Mouse (Mus musculus) hindbrain, embryonic 15.5 days (tissue): ENCODE data around the gene Zfp687. TPM values are rescaled to one million over a fixed set of nuclear protein-coding genes. Genes with fewer than 3 reads are reported as not detected.
A peak's percentile ranks its signal among the peaks of the same experiment; 100 is the strongest.

Source experiments
- ATAC-seq: fragments of 200-750 bp; cut with Nextera tagmentation; 2 replicates; pipeline ENCODE4 v1.8.0; 2017; ENCODE audit warnings: low read depth, moderate number of reproducible peaks, moderate TSS enrichment; ENCODE audit not compliant: low FRiP score
- H3K27ac ChIP-seq: fragments of 300-500 bp; sonication (generic); replicated peaks from 2 replicates; pipeline ENCODE4 v1.5.1; 2015; ENCODE audit warnings: mild to moderate bottlenecking, inconsistent platforms
- H3K27me3 ChIP-seq: fragments of 300-500 bp; sonication (generic); 2 replicates; pipeline ENCODE4 v1.6.1; 2015; ENCODE audit warnings: control low read depth, inconsistent platforms
- H3K36me3 ChIP-seq: fragments of 300-500 bp; sonication (generic); 2 replicates; pipeline ENCODE4 v1.6.1; 2015; ENCODE audit warnings: control low read depth, inconsistent platforms
- H3K4me1 ChIP-seq: fragments of 300-500 bp; sonication (generic); replicated peaks from 2 replicates; pipeline ENCODE4 v1.6.1; 2015; ENCODE audit warnings: control low read depth, inconsistent platforms
- H3K4me2 ChIP-seq: fragments of 300-500 bp; sonication (generic); 2 replicates; pipeline ENCODE4 v1.6.1; 2015; ENCODE audit warnings: moderate library complexity, mild to moderate bottlenecking, inconsistent platforms
- H3K4me3 ChIP-seq: fragments of 300-500 bp; sonication (generic); 2 replicates; pipeline ENCODE4 v1.5.1; 2015; ENCODE audit warnings: mild to moderate bottlenecking, inconsistent platforms
- H3K9ac ChIP-seq: fragments of 300-500 bp; sonication (generic); 2 replicates; pipeline ENCODE4 v1.6.1; 2015; ENCODE audit warnings: inconsistent platforms
- H3K9me3 ChIP-seq: fragments of 300-500 bp; sonication (generic); 2 replicates; pipeline ENCODE4 v1.6.1; 2016; ENCODE audit warnings: control low read depth, inconsistent platforms
- WGBS: fragments of 180-500 bp; shearing (Covaris S2); methylation state at CpG from one replicate; pipeline ENCODE4 v1.1.7; 2015; 5-methylcytosine and 5-hydroxymethylcytosine counted together
- polyA plus RNA-seq: library from polyadenylated mRNA; unstranded; fragments of >200 nt; fragmentation: Nextera tagmentation; extraction: Ambion mirVana; gene quantifications from 2 replicates; pipeline ENCODE4 v1.2.1, GENCODE M21; 2015

Gene Zfp687
- polyA plus RNA-seq = 18.9 and 21.2 TPM in 2 replicates

- Histone ChIP-seq H3K27me3 (no peaks in the 10 kb centered on the region), H3K27ac (peak within 1 kb of the TSS; percentile 95), H3K4me2 (peak within 1 kb of the TSS; percentile 88), H3K36me3 (peaks cover 17% of the 10 kb centered on the region), H3K9ac (peak within 1 kb of the TSS; percentile 65), H3K4me3 (peak within 1 kb of the TSS; percentile 90), H3K9me3 (no peaks in the 10 kb centered on the region), H3K4me1 (peaks cover 24% of the 10 kb centered on the region)
- under 1% methylated on average over 37 of the region's 37 CpGs for WGBS
- ATAC-seq = peak; percentile 98
Observed at GRCm38 (mm10) chr3:95015337-95015872, at the start of gene Zfp687. Zfp687 (minus strand) TSS chr3:95015448.

- no peak overlapping the region for H3K4me3 ChIP-seq
- no peaks in the 10 kb centered on the region for H3K4me1 ChIP-seq
- no peak overlapping the region for H3K9ac ChIP-seq
- ATAC-seq = no peak
- H3K27ac ChIP-seq = no peak overlapping the region
- 95% methylated on average over 4 of the region's 4 CpGs for WGBS
- no peaks in the 10 kb centered on the region for H3K27me3 ChIP-seq
- H3K36me3 ChIP-seq = peaks cover 92% of the 10 kb centered on the region
- H3K4me2 ChIP-seq = no peak overlapping the region
- no peaks in the 10 kb centered on the region for H3K9me3 ChIP-seq
Observed at GRCm38 (mm10) chr3:95063741-95064140, 48.5 kb upstream of the Zfp687 start.

GRCm38 (mm10) chr3:95058078-95058477, 42.8 kb upstream of the Zfp687 start:
- Histone ChIP-seq H3K27ac (no peak overlapping the region), H3K4me1 (no peaks in the 10 kb centered on the region), H3K27me3 (no peaks in the 10 kb centered on the region), H3K4me2 (no peak overlapping the region), H3K4me3 (no peak overlapping the region), H3K9ac (no peak overlapping the region), H3K9me3 (no peaks in the 10 kb centered on the region), H3K36me3 (peaks cover 49% of the 10 kb centered on the region)
- ATAC-seq = no peak
- 87% methylated on average over 8 of the region's 8 CpGs for WGBS

GRCm38 (mm10) chr3:95056275-95056674, 41.0 kb upstream of the Zfp687 start:
- Histone ChIP-seq H3K9me3 (no peaks in the 10 kb centered on the region), H3K4me3 (no peak overlapping the region), H3K4me2 (no peak overlapping the region), H3K27ac (no peak overlapping the region), H3K4me1 (no peaks in the 10 kb centered on the region), H3K9ac (no peak overlapping the region), H3K36me3 (peaks cover 33% of the 10 kb centered on the region), H3K27me3 (no peaks in the 10 kb centered on the region)
- ATAC-seq = no peak
- 88% methylated on average over 7 of the region's 7 CpGs for WGBS

- Histone ChIP-seq H3K4me1 (no peaks in the 10 kb centered on the region), H3K4me2 (no peak overlapping the region), H3K9ac (no peak overlapping the region), H3K9me3 (no peaks in the 10 kb centered on the region), H3K36me3 (peaks cover 17% of the 10 kb centered on the region), H3K4me3 (no peak overlapping the region), H3K27me3 (no peaks in the 10 kb centered on the region), H3K27ac (no peak overlapping the region)
- ATAC-seq = no peak
- WGBS = 50% methylated on average over 10 of the region's 10 CpGs
Observed at GRCm38 (mm10) chr3:95054481-95055260, 39.4 kb upstream of the Zfp687 start.

- Histone ChIP-seq H3K4me1 (no peaks in the 10 kb centered on the region), H3K36me3 (peaks cover 9% of the 10 kb centered on the region), H3K4me3 (no peak overlapping the region), H3K27me3 (0 out of 2 replicates have a peak, but pooled peaks cover 2% of the 10 kb centered on the region), H3K27ac (no peak overlapping the region), H3K4me2 (no peak overlapping the region), H3K9me3 (no peaks in the 10 kb centered on the region), H3K9ac (no peak overlapping the region)
- no peak for ATAC-seq
- 51% methylated on average over 3 of the region's 3 CpGs for WGBS
Observed at GRCm38 (mm10) chr3:95053701-95054100, 38.5 kb upstream of the Zfp687 start.

- ATAC-seq = 0 out of 2 replicates have a peak, but pooled peaks have one; percentile 60
- H3K4me1 ChIP-seq = no peaks in the 10 kb centered on the region
- no peak overlapping the region for H3K9ac ChIP-seq
- 41% methylated on average over 1 of the region's 1 CpGs for whole genome bisulfite sequencing
- H3K36me3 ChIP-seq = peaks cover 1% of the 10 kb centered on the region
- H3K9me3 ChIP-seq = no peaks in the 10 kb centered on the region
- no peak overlapping the region for H3K27ac ChIP-seq
- no peak overlapping the region for H3K4me3 ChIP-seq
- H3K27me3 ChIP-seq = 0 out of 2 replicates have a peak, but pooled peaks cover 2% of the 10 kb centered on the region
- no peak overlapping the region for H3K4me2 ChIP-seq
Observed at GRCm38 (mm10) chr3:95052959-95053358, 37.7 kb upstream of the Zfp687 start.

- Histone ChIP-seq H3K36me3 (no peaks in the 10 kb centered on the region), H3K27me3 (0 out of 2 replicates have a peak, but pooled peaks cover 2% of the 10 kb centered on the region), H3K4me2 (no peak overlapping the region), H3K9me3 (no peaks in the 10 kb centered on the region), H3K27ac (no peak overlapping the region), H3K9ac (no peak overlapping the region), H3K4me1 (0 out of 2 replicates have a peak, but pooled peaks cover under 1% of the 10 kb centered on the region), H3K4me3 (no peak overlapping the region)
- no peak for ATAC-seq
- WGBS = 78% methylated on average over 3 of the region's 3 CpGs
Observed at GRCm38 (mm10) chr3:95047914-95048313, 32.7 kb upstream of the Zfp687 start.

- no peak overlapping the region for H3K27ac ChIP-seq
- no peaks in the 10 kb centered on the region for H3K36me3 ChIP-seq
- no peak overlapping the region for H3K4me2 ChIP-seq
- no peaks in the 10 kb centered on the region for H3K9me3 ChIP-seq
- peaks cover 6% of the 10 kb centered on the region for H3K4me1 ChIP-seq
- 91% methylated on average over 11 of the region's 11 CpGs for WGBS
- ATAC-seq = no peak
- no peak overlapping the region for H3K4me3 ChIP-seq
- no peak overlapping the region for H3K9ac ChIP-seq
- 0 out of 2 replicates have a peak, but pooled peaks cover 2% of the 10 kb centered on the region for H3K27me3 ChIP-seq
Observed at GRCm38 (mm10) chr3:95046462-95047057, 31.3 kb upstream of the Zfp687 start.

GRCm38 (mm10) chr3:95043251-95043650, 28.0 kb upstream of the Zfp687 start:
- H3K9me3 ChIP-seq = no peaks in the 10 kb centered on the region
- H3K4me2 ChIP-seq = no peak overlapping the region
- H3K4me1 ChIP-seq = peaks cover 19% of the 10 kb centered on the region
- H3K4me3 ChIP-seq = no peak overlapping the region
- WGBS = 79% methylated on average over 6 of the region's 6 CpGs
- no peak for ATAC-seq
- H3K27ac ChIP-seq = no peak overlapping the region
- H3K9ac ChIP-seq = no peak overlapping the region
- no peaks in the 10 kb centered on the region for H3K27me3 ChIP-seq
- H3K36me3 ChIP-seq = peaks cover 9% of the 10 kb centered on the region

- Histone ChIP-seq H3K9me3 (no peaks in the 10 kb centered on the region), H3K4me1 (peaks cover 19% of the 10 kb centered on the region), H3K9ac (peak overlapping the region; percentile 15), H3K27me3 (no peaks in the 10 kb centered on the region), H3K4me2 (peak overlapping the region; percentile 60), H3K4me3 (peak overlapping the region; percentile 92), H3K27ac (peak overlapping the region; percentile 66), H3K36me3 (peaks cover 9% of the 10 kb centered on the region)
- 32% methylated on average over 7 of the region's 7 CpGs for WGBS
- ATAC-seq = peak; percentile 63
Observed at GRCm38 (mm10) chr3:95042838-95043229, 27.6 kb upstream of the Zfp687 start.
